Mouse (Mus musculus) bone marrow macrophage, adult 2 months (primary cell): ENCODE data around the gene Mapk1ip1l. TPM values are rescaled to one million over a fixed set of nuclear protein-coding genes. Genes with fewer than 3 reads are reported as not detected.
A peak's percentile ranks its signal among the peaks of the same experiment; 100 is the strongest.

ENCODE experiments used
- H3K27ac ChIP-seq: 2 replicates; pipeline ENCODE4 v1.5.1; 2012; ENCODE audit warnings: low read depth, low read length; ENCODE audit not compliant: insufficient read depth
- H3K4me1 ChIP-seq: 2 replicates; pipeline ENCODE4 v1.6.1; 2012; ENCODE audit warnings: low read length; ENCODE audit not compliant: control insufficient read depth, insufficient read depth
- H3K4me3 ChIP-seq: 2 replicates; pipeline ENCODE4 v1.5.1; 2012; ENCODE audit warnings: mild to moderate bottlenecking, low read length, moderate library complexity; ENCODE audit not compliant: insufficient read depth
- CTCF ChIP-seq: IDR thresholded peaks from 2 replicates; pipeline ENCODE4 v1.5.1; 2012; ENCODE audit warnings: low read depth, mild to moderate bottlenecking, low read length, moderate library complexity
- POLR2A ChIP-seq: IDR thresholded peaks from 2 replicates; pipeline ENCODE4 v1.6.1; 2012; ENCODE audit warnings: mild to moderate bottlenecking, low read depth, low read length, borderline replicate concordance
- polyA plus RNA-seq: library from polyadenylated mRNA; stranded (reverse); fragments of >200 nt; gene quantifications from 2 replicates; pipeline ENCODE4 v1.2.4, GENCODE M21; 2012; ENCODE audit not compliant: missing spikeins, insufficient read depth, insufficient read length

The Mapk1ip1l gene
- polyA plus RNA-seq, 1 experiment: 60.7 TPM

DNA sequence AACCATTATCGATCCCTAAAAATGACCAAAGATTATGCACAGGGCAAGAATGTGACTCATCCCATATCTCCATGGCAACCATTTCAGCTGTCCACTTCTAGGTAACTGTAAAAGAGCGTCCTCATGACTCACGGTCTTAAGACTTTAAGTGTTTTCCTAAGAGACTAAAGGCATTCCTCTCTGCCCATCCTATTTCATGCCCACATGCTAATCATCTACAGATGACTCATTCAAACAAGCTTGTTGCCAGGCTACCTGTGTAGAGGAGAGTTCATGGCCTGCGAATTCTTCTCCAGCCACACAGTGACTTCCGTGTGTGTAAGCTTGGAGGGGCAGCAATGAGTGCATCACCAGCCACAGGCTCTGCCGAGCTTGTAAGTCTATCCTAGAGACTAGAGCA is 73.6 kb downstream of the Mapk1ip1l start:
- TF ChIP-seq POLR2A: no peak
- TF ChIP-seq CTCF: no peak
- peak overlapping the region; percentile 71 for H3K27ac ChIP-seq
- H3K4me3 ChIP-seq: no peak overlapping the region
- peaks cover 55% of the 10 kb centered on the region for H3K4me1 ChIP-seq

Other genes with a start within 250 kb of the Mapk1ip1l start
- 10.0 and 12.9 TPM in 2 replicates for gene Gch1, start 108.9 kb upstream of the Mapk1ip1l start, polyA plus RNA-seq
- gene Wdhd1, start 21.4 kb upstream of the Mapk1ip1l start, polyA plus RNA-seq: 11.6 and 16.7 TPM in 2 replicates
- 21.9 and 22.6 TPM in 2 replicates for gene Socs4, start 21.3 kb upstream of the Mapk1ip1l start, polyA plus RNA-seq
- 4,409 and 4,976 TPM in 2 replicates for gene Lgals3, start 69.5 kb downstream of the Mapk1ip1l start, polyA plus RNA-seq
- 17.0 and 22.7 TPM in 2 replicates for gene Dlgap5, start 120.1 kb downstream of the Mapk1ip1l start, polyA plus RNA-seq
- 15.3 and 17.6 TPM in 2 replicates for gene Fbxo34, start 152.2 kb downstream of the Mapk1ip1l start, polyA plus RNA-seq